Mouse (Mus musculus): ENCODE results near the gene Rtn4rl2. TPM values are rescaled to one million over a fixed set of nuclear protein-coding genes. Genes with fewer than 3 reads are reported as not detected.

Gene Rtn4rl2
- polyA plus RNA-seq, 1 experiment from 2014 or later: 1.1 TPM

GRCm38 (mm10) chr2:84859991-84860780 is 26.3 kb downstream of the Rtn4rl2 start:
- H3K27me3 ChIP-seq (ENCODE audit: insufficient read depth, low read length): no peaks in the 10 kb centered on the region
- peaks cover 10% of the 10 kb centered on the region; the same call in 1 of the 2 replicates for H3K36me3 ChIP-seq (ENCODE audit: insufficient read depth, low read length)
- no peak overlapping the region for H3K9ac ChIP-seq (ENCODE audit: low read depth, low read length)
- H3K4me1 ChIP-seq (replicated peaks; ENCODE audit: insufficient read depth, low read length): no peaks in the 10 kb centered on the region
- 84% methylated on average over 7 of the region's 7 CpGs for WGBS
- H3K4me3 ChIP-seq (replicated peaks; ENCODE audit: low read depth, low read length): no peak overlapping the region
- DNase-seq (ENCODE audit: low spot score) (no peak), ATAC-seq (replicated peaks; ENCODE audit: low FRiP score, low read depth) (no peak)
- no peak for TF ChIP-seq CTCF (IDR thresholded peaks at IDR 0.05; ENCODE audit: low read depth)
- H3K4me2 ChIP-seq (ENCODE audit: low read length): no peak overlapping the region
- H3K27ac ChIP-seq: no peak overlapping the region
- no peaks in the 10 kb centered on the region for H3K9me3 ChIP-seq (replicated peaks; ENCODE audit: low read length)

DNA sequence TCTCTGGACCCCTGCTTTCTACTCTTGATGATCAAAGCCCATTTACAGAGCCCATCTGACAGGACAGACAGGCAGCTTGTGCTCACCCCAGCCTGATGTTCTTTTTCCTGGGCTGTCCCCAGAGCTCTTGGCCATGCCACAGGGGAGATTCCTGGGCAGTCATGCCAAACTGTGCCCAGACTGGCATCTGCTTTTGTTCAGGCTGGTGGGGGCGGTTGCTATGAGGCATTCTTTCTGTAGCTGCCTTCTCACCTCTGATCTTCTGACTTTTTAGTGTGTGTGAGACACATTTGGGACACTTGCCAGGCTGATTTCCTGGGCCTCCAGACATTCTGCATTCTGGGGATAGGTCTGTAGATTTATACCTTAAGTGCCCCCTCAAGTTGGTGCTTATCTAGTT is 28.0 kb downstream of the Rtn4rl2 start:
- no peak overlapping the region for H3K9ac ChIP-seq (ENCODE audit: low read depth, low read length)
- no peak for ATAC-seq (replicated peaks; ENCODE audit: low FRiP score, low read depth)
- DNase-seq (ENCODE audit: low spot score): no peak
- no peak overlapping the region for H3K4me3 ChIP-seq (replicated peaks; ENCODE audit: low read depth, low read length)
- TF ChIP-seq CTCF (IDR thresholded peaks at IDR 0.05; ENCODE audit: low read depth): no peak
- H3K4me2 ChIP-seq (ENCODE audit: low read length): no peak overlapping the region
- peaks cover 10% of the 10 kb centered on the region; the same call in 1 of the 2 replicates for H3K36me3 ChIP-seq (ENCODE audit: insufficient read depth, low read length)
- H3K9me3 ChIP-seq (replicated peaks; ENCODE audit: low read length): no peaks in the 10 kb centered on the region
- no peaks in the 10 kb centered on the region for H3K4me1 ChIP-seq (replicated peaks; ENCODE audit: insufficient read depth, low read length)
- H3K27ac ChIP-seq: no peak overlapping the region
- no peaks in the 10 kb centered on the region for H3K27me3 ChIP-seq (ENCODE audit: insufficient read depth, low read length)
- WGBS: 100% methylated on average over 1 of the region's 1 CpGs

GRCm38 (mm10) chr2:84855732-84856131 is 30.8 kb downstream of the Rtn4rl2 start:
- peak; percentile 37; the same call in 1 of the 2 replicates for ATAC-seq (replicated peaks; ENCODE audit: low FRiP score, low read depth)
- Histone ChIP-seq H3K9me3 (replicated peaks; ENCODE audit: low read length) (no peaks in the 10 kb centered on the region), H3K36me3 (ENCODE audit: insufficient read depth, low read length) (peaks cover 3% of the 10 kb centered on the region; the same call in 1 of the 2 replicates), H3K27me3 (ENCODE audit: insufficient read depth, low read length) (no peaks in the 10 kb centered on the region), H3K9ac (ENCODE audit: low read depth, low read length) (no peak overlapping the region), H3K4me2 (ENCODE audit: low read length) (no peak overlapping the region), H3K4me1 (replicated peaks; ENCODE audit: insufficient read depth, low read length) (0 out of 2 replicates have a peak, but pooled peaks cover 5% of the 10 kb centered on the region), H3K4me3 (replicated peaks; ENCODE audit: low read depth, low read length) (no peak overlapping the region), H3K27ac (no peak overlapping the region)
- 57% methylated on average over 2 of the region's 2 CpGs for WGBS
- TF ChIP-seq CTCF (IDR thresholded peaks at IDR 0.05; ENCODE audit: low read depth): peak; percentile 94
- peak; percentile 75 for DNase-seq (ENCODE audit: low spot score)

GRCm38 (mm10) chr2:84851130-84852040 is 35.1 kb downstream of the Rtn4rl2 start:
- no peak overlapping the region for H3K9ac ChIP-seq (ENCODE audit: low read depth, low read length)
- H3K27me3 ChIP-seq (ENCODE audit: insufficient read depth, low read length): no peaks in the 10 kb centered on the region
- 41% methylated on average over 23 of the region's 23 CpGs for whole genome bisulfite sequencing
- peaks cover 5% of the 10 kb centered on the region; the same call in 1 of the 2 replicates for H3K36me3 ChIP-seq (ENCODE audit: insufficient read depth, low read length)
- H3K27ac ChIP-seq: peak overlapping the region; percentile 60; the same call in 1 of the 2 replicates
- H3K4me3 ChIP-seq (replicated peaks; ENCODE audit: low read depth, low read length): no peak overlapping the region
- ATAC-seq (replicated peaks; ENCODE audit: low FRiP score, low read depth) (peak; percentile 90), DNase-seq (ENCODE audit: low spot score) (peak; percentile 47)
- no peaks in the 10 kb centered on the region for H3K9me3 ChIP-seq (replicated peaks; ENCODE audit: low read length)
- 0 out of 2 replicates have a peak, but pooled peaks cover 5% of the 10 kb centered on the region for H3K4me1 ChIP-seq (replicated peaks; ENCODE audit: insufficient read depth, low read length)
- TF ChIP-seq CTCF (IDR thresholded peaks at IDR 0.05; ENCODE audit: low read depth): no peak
- peak overlapping the region; percentile 46 for H3K4me2 ChIP-seq (ENCODE audit: low read length)

DNA sequence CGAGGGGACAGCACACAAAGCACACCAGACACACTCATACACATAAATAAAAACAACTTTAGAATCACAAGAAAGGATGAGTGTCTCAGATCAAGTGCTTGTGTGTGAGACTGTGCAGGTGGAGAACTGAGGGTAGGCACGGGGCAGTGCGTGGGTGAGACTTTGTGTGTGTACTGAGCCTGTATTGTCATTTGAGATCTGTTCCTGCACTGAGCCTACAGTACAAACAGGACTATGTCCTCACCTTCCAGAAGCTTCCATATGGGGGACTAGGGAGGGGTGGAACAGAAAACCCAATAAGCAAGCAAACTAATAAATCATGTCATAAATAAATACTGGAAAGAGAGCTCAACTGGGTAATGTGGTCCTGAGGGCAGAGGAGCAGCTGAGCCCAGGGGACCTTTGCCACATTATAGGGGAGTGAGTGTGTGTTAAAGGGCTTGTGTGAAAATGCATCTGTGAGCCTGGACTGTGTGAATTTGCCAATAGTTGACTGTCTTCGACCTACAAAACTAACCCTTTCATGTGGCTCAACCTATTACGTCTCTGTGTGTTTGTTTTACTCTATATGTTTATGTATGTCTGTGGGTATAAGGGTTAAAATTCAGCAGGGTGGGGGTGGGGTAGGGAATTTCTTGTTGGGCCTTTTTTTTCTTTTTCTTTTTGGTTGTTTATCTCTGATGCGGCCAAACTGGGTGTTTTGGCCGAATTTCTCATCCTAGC is 35.9 kb downstream of the Rtn4rl2 start:
- Histone ChIP-seq H3K4me3 (replicated peaks; ENCODE audit: low read depth, low read length) (no peak overlapping the region), H3K36me3 (ENCODE audit: insufficient read depth, low read length) (peaks cover 5% of the 10 kb centered on the region; the same call in 1 of the 2 replicates), H3K4me1 (replicated peaks; ENCODE audit: insufficient read depth, low read length) (0 out of 2 replicates have a peak, but pooled peaks cover 5% of the 10 kb centered on the region), H3K9me3 (replicated peaks; ENCODE audit: low read length) (no peaks in the 10 kb centered on the region), H3K4me2 (ENCODE audit: low read length) (peak overlapping the region; percentile 46), H3K27me3 (ENCODE audit: insufficient read depth, low read length) (no peaks in the 10 kb centered on the region), H3K9ac (ENCODE audit: low read depth, low read length) (no peak overlapping the region), H3K27ac (no peak overlapping the region)
- ATAC-seq (replicated peaks; ENCODE audit: low FRiP score, low read depth) (no peak), DNase-seq (ENCODE audit: low spot score) (no peak)
- TF ChIP-seq CTCF (IDR thresholded peaks at IDR 0.05; ENCODE audit: low read depth): no peak
- WGBS: 45% methylated on average over 7 of the region's 7 CpGs

Data from kidney, postnatal 0 days (tissue).